Mouse (Mus musculus): Measurements from ENCODE around the gene Gm11020. TPM values are rescaled to one million over a fixed set of nuclear protein-coding genes. Genes with fewer than 3 reads are reported as not detected.
A peak's percentile ranks its signal among the peaks of the same experiment; 100 is the strongest.

Gm11020 gene
- polyA plus RNA-seq, 1 experiment from 2014 or later, result not detected

DNA sequence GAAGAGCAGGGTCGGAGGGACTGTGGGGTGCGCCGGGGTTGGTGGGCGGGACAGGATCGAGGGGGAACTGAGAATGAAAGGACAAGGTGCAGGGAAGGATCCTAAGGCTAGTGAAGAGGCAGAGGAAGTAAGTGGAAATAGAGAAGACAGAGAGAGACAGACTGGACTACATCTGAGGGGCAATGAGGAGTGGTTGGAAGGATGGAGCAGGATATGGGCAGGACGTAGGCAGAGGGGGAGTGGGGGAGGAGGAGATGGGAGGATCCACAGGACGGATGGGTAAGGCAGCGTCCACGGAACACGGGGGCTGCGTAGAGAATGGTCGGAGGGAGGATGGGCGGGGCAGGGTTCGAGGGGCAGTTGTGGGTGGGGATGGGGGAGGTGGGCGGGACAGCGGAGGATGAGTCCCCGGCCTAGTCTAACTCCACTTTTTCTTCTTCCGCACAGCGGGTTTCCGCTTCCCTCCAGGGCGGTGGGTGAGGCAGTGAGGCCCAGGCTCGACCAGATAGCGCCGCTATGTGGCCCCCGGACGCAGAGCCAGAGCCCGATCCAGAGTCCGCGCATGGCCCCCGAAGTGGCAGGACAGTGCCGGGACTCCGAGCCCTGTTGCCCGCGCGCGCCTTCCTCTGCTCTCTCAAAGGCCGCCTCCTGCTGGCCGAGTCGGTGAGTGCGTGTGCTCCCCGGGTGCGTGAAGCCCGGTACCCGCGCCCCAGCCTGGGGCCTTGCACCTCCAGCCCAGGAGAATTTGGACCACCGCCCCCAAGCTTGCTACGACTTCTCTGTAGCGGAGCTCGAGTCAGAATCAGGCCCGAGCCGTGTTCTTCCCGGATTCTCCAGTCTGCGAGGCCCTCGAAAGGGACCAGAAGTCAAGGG is 19.1 kb downstream of the Gm11020 start:
- peak overlapping the region; percentile 17; the same call in 1 of the 2 replicates for H3K27ac ChIP-seq (ENCODE audit: low read depth, low read length)
- peak overlapping the region; percentile 80 for H3K9ac ChIP-seq (ENCODE audit: low read length)
- H3K36me3 ChIP-seq (ENCODE audit: control insufficient read depth, insufficient read depth, low read length), result no peaks in the 10 kb centered on the region
- under 1% methylated on average over 53 of the region's 54 CpGs for WGBS
- no peaks in the 10 kb centered on the region for H3K9me3 ChIP-seq (ENCODE audit: control insufficient read depth, low read length)
- peak overlapping the region; percentile 55 for H3K4me3 ChIP-seq (ENCODE audit: low read depth, low read length)
- H3K27me3 ChIP-seq (ENCODE audit: control insufficient read depth, insufficient read depth, low read length), result no peaks in the 10 kb centered on the region
- DNase-seq (ENCODE audit: low spot score, missing footprints) (peak; percentile 98), ATAC-seq (ENCODE audit: low FRiP score) (peak; percentile 80)
- no peaks in the 10 kb centered on the region; the same call in 1 of the 2 replicates for H3K4me1 ChIP-seq (ENCODE audit: control insufficient read depth, insufficient read depth, low read length)
- peak overlapping the region; percentile 76 for H3K4me2 ChIP-seq

GRCm38 (mm10) chr8:104341106-104341561 is 19.8 kb downstream of the Gm11020 start:
- Histone ChIP-seq H3K4me1 (ENCODE audit: control insufficient read depth, insufficient read depth, low read length) (no peaks in the 10 kb centered on the region; the same call in 1 of the 2 replicates), H3K4me3 (ENCODE audit: low read depth, low read length) (peak overlapping the region; percentile 55), H3K27me3 (ENCODE audit: control insufficient read depth, insufficient read depth, low read length) (no peaks in the 10 kb centered on the region), H3K9ac (ENCODE audit: low read length) (peak overlapping the region; percentile 80), H3K4me2 (peak overlapping the region; percentile 76), H3K9me3 (ENCODE audit: control insufficient read depth, low read length) (no peaks in the 10 kb centered on the region), H3K36me3 (ENCODE audit: control insufficient read depth, insufficient read depth, low read length) (no peaks in the 10 kb centered on the region), H3K27ac (ENCODE audit: low read depth, low read length) (peak overlapping the region; percentile 7; the same call in 1 of the 2 replicates)
- WGBS, result 2% methylated on average over 24 of the region's 24 CpGs
- ATAC-seq (ENCODE audit: low FRiP score) (peak; percentile 72), DNase-seq (ENCODE audit: low spot score, missing footprints) (no peak)

DNA sequence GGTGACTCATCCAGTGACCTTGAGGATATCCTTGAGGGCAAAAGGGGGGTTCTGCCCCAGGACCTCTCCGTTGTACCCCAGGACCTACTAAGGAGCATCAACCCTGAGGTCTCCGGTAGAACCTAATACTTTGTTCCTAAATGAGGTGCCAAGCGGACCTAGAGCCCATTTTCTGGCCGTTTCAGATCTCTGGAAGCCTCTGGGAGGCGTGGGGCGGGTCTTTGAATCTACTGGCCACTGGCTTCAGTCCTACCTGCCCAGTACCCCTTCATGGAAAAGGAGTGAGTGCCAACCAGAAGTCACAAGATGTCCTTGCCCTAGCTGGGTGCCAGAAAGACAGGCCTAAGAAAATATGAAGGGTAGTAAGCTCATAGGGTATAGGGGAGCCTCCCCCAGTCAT is 20.3 kb downstream of the Gm11020 start:
- no peak overlapping the region for H3K27ac ChIP-seq (ENCODE audit: low read depth, low read length)
- H3K4me1 ChIP-seq (ENCODE audit: control insufficient read depth, insufficient read depth, low read length), result no peaks in the 10 kb centered on the region; the same call in 1 of the 2 replicates
- DNase-seq (ENCODE audit: low spot score, missing footprints) (no peak), ATAC-seq (ENCODE audit: low FRiP score) (peak; percentile 0; the same call in 1 of the 2 replicates)
- no peaks in the 10 kb centered on the region for H3K9me3 ChIP-seq (ENCODE audit: control insufficient read depth, low read length)
- peak overlapping the region; percentile 76 for H3K4me2 ChIP-seq
- H3K27me3 ChIP-seq (ENCODE audit: control insufficient read depth, insufficient read depth, low read length), result no peaks in the 10 kb centered on the region
- peak overlapping the region; percentile 55 for H3K4me3 ChIP-seq (ENCODE audit: low read depth, low read length)
- H3K36me3 ChIP-seq (ENCODE audit: control insufficient read depth, insufficient read depth, low read length), result no peaks in the 10 kb centered on the region
- H3K9ac ChIP-seq (ENCODE audit: low read length), result no peak overlapping the region
- 42% methylated on average over 6 of the region's 6 CpGs for WGBS

DNA sequence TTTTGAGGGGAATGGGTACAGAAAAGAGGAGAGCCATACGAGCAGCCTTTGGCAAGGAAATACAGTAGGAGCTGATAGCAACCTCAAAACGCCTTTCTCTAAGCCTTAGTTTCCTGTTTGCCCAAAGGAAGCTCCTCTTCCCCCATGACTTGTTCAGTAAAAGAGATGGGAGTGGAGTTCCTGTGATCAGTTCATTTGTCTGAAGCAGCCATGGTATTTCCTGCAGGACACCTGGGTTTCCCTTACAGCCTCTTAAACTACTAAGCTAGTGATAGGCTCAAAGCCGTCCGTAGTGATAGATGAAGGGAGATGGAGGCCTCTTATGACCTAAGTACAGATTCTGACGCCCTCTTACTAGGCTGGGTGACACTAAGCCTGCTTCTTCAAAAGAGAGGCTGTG is 21.1 kb downstream of the Gm11020 start:
- H3K4me3 ChIP-seq (ENCODE audit: low read depth, low read length), result no peak overlapping the region
- no peaks in the 10 kb centered on the region for H3K27me3 ChIP-seq (ENCODE audit: control insufficient read depth, insufficient read depth, low read length)
- H3K9ac ChIP-seq (ENCODE audit: low read length), result no peak overlapping the region
- H3K9me3 ChIP-seq (ENCODE audit: control insufficient read depth, low read length), result no peaks in the 10 kb centered on the region
- H3K36me3 ChIP-seq (ENCODE audit: control insufficient read depth, insufficient read depth, low read length), result no peaks in the 10 kb centered on the region
- ATAC-seq (ENCODE audit: low FRiP score) (no peak), DNase-seq (ENCODE audit: low spot score, missing footprints) (no peak)
- H3K4me2 ChIP-seq, result no peak overlapping the region
- whole genome bisulfite sequencing, result 81% methylated on average over 5 of the region's 5 CpGs
- H3K4me1 ChIP-seq (ENCODE audit: control insufficient read depth, insufficient read depth, low read length), result no peaks in the 10 kb centered on the region; the same call in 1 of the 2 replicates
- H3K27ac ChIP-seq (ENCODE audit: low read depth, low read length), result no peak overlapping the region

GRCm38 (mm10) chr8:104343957-104344356 is 22.6 kb downstream of the Gm11020 start:
- Histone ChIP-seq H3K36me3 (ENCODE audit: control insufficient read depth, insufficient read depth, low read length) (no peaks in the 10 kb centered on the region), H3K9ac (ENCODE audit: low read length) (no peak overlapping the region), H3K4me1 (ENCODE audit: control insufficient read depth, insufficient read depth, low read length) (no peaks in the 10 kb centered on the region; the same call in 1 of the 2 replicates), H3K27me3 (ENCODE audit: control insufficient read depth, insufficient read depth, low read length) (no peaks in the 10 kb centered on the region), H3K4me3 (ENCODE audit: low read depth, low read length) (no peak overlapping the region), H3K4me2 (no peak overlapping the region), H3K9me3 (ENCODE audit: control insufficient read depth, low read length) (no peaks in the 10 kb centered on the region), H3K27ac (ENCODE audit: low read depth, low read length) (no peak overlapping the region)
- DNase-seq (ENCODE audit: low spot score, missing footprints) (peak; percentile 98), ATAC-seq (ENCODE audit: low FRiP score) (peak; percentile 31)
- WGBS, result 10% methylated on average over 7 of the region's 7 CpGs

GRCm38 (mm10) chr8:104344622-104345021 is 23.3 kb downstream of the Gm11020 start:
- H3K4me3 ChIP-seq (ENCODE audit: low read depth, low read length), result no peak overlapping the region
- H3K27me3 ChIP-seq (ENCODE audit: control insufficient read depth, insufficient read depth, low read length), result no peaks in the 10 kb centered on the region
- ATAC-seq (ENCODE audit: low FRiP score), result no peak
- no peak overlapping the region for H3K9ac ChIP-seq (ENCODE audit: low read length)
- H3K4me2 ChIP-seq, result no peak overlapping the region
- no peaks in the 10 kb centered on the region; the same call in 1 of the 2 replicates for H3K4me1 ChIP-seq (ENCODE audit: control insufficient read depth, insufficient read depth, low read length)
- WGBS, result 90% methylated on average over 5 of the region's 5 CpGs
- no peaks in the 10 kb centered on the region for H3K9me3 ChIP-seq (ENCODE audit: control insufficient read depth, low read length)
- no peak overlapping the region for H3K27ac ChIP-seq (ENCODE audit: low read depth, low read length)
- DNase-seq (ENCODE audit: low spot score, missing footprints), result no peak
- H3K36me3 ChIP-seq (ENCODE audit: control insufficient read depth, insufficient read depth, low read length), result no peaks in the 10 kb centered on the region

GRCm38 (mm10) chr8:104346706-104347105 is 25.3 kb downstream of the Gm11020 start:
- Histone ChIP-seq H3K9me3 (ENCODE audit: control insufficient read depth, low read length) (no peaks in the 10 kb centered on the region), H3K4me2 (no peak overlapping the region), H3K4me1 (ENCODE audit: control insufficient read depth, insufficient read depth, low read length) (no peaks in the 10 kb centered on the region; the same call in 1 of the 2 replicates), H3K36me3 (ENCODE audit: control insufficient read depth, insufficient read depth, low read length) (no peaks in the 10 kb centered on the region), H3K27me3 (ENCODE audit: control insufficient read depth, insufficient read depth, low read length) (no peaks in the 10 kb centered on the region), H3K9ac (ENCODE audit: low read length) (no peak overlapping the region), H3K27ac (ENCODE audit: low read depth, low read length) (no peak overlapping the region), H3K4me3 (ENCODE audit: low read depth, low read length) (no peak overlapping the region)
- ATAC-seq (ENCODE audit: low FRiP score) (no peak), DNase-seq (ENCODE audit: low spot score, missing footprints) (no peak)
- 58% methylated on average over 12 of the region's 12 CpGs for WGBS

GRCm38 (mm10) chr8:104348971-104349370 is 27.6 kb downstream of the Gm11020 start:
- ATAC-seq (ENCODE audit: low FRiP score), result no peak
- Histone ChIP-seq H3K27me3 (ENCODE audit: control insufficient read depth, insufficient read depth, low read length) (no peaks in the 10 kb centered on the region), H3K4me1 (ENCODE audit: control insufficient read depth, insufficient read depth, low read length) (peaks cover 3% of the 10 kb centered on the region; the same call in 1 of the 2 replicates), H3K36me3 (ENCODE audit: control insufficient read depth, insufficient read depth, low read length) (no peaks in the 10 kb centered on the region), H3K27ac (ENCODE audit: low read depth, low read length) (no peak overlapping the region), H3K9ac (ENCODE audit: low read length) (no peak overlapping the region), H3K4me3 (ENCODE audit: low read depth, low read length) (no peak overlapping the region), H3K4me2 (no peak overlapping the region), H3K9me3 (ENCODE audit: control insufficient read depth, low read length) (no peaks in the 10 kb centered on the region)
- DNase-seq (ENCODE audit: low spot score, missing footprints), result no peak
- WGBS, result 90% methylated on average over 5 of the region's 5 CpGs

GRCm38 (mm10) chr8:104350047-104350446 is 28.7 kb downstream of the Gm11020 start:
- Histone ChIP-seq H3K9me3 (ENCODE audit: control insufficient read depth, low read length) (no peaks in the 10 kb centered on the region), H3K9ac (ENCODE audit: low read length) (no peak overlapping the region), H3K4me2 (no peak overlapping the region), H3K27ac (ENCODE audit: low read depth, low read length) (no peak overlapping the region), H3K4me3 (ENCODE audit: low read depth, low read length) (no peak overlapping the region), H3K36me3 (ENCODE audit: control insufficient read depth, insufficient read depth, low read length) (no peaks in the 10 kb centered on the region), H3K27me3 (ENCODE audit: control insufficient read depth, insufficient read depth, low read length) (no peaks in the 10 kb centered on the region), H3K4me1 (ENCODE audit: control insufficient read depth, insufficient read depth, low read length) (peaks cover 3% of the 10 kb centered on the region; the same call in 1 of the 2 replicates)
- no peak for DNase-seq (ENCODE audit: low spot score, missing footprints)
- WGBS, result 90% methylated on average over 13 of the region's 13 CpGs
- no peak for ATAC-seq (ENCODE audit: low FRiP score)
